Mouse (Mus musculus): ENCODE results near the gene Rprm.
A peak's percentile ranks its signal among the peaks of the same experiment; 100 is the strongest.

Rprm gene

GRCm38 (mm10) chr2:54085430-54086087 lies at the start of gene Rprm:
Rprm (minus strand) TSS chr2:54085552.
- DNase-seq: peak; percentile 90

DNA sequence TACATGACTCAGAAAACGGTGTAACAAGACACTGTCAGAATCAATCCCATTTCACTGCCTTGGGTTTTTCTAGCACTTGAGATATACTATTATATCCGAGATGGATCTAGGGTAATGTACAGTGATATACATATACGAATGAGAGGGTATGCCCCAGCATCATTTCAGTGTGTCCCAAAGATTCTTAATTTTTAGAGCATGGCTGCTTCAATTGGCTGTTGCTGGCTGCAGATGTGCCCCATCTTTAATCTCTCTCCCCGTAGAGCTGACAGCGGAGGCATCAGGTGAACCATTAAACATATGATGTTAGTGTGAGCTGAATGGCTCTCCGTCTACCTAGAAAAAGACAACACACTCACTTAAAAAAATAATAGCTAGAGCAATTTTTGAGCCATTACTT lies 34.0 kb upstream of the Rprm start:
- DNase-seq: no peak

- peak; percentile 55 for DNase-seq
These were observed 33.5 kb upstream of the Rprm start for GRCm38 (mm10) chr2:54118881-54119280.

GRCm38 (mm10) chr2:54111294-54111693 lies 25.9 kb upstream of the Rprm start:
- DNase-seq: no peak

DNA sequence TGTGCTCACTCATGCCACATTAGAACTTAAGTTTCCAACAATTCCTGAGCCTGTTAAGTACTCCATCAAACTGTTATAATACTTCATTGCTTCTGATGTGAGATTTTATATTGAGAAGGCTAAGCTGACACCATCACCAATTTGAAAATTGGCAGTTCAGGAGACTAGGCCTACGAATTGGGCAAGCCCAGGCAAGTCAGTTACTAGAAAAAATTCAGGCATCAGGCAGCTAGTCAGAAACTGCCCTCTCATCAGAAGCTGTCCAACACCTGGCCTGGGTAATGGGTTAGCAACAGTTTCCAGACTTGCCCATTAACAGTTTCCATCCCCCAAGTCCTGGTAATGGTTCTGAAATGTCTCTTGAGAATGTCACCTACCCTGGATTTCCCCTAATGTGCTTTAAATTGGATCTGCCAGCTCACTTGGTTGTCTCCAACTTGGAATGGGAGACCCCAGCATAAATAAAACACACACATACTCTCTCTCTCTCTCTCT lies 20.9 kb upstream of the Rprm start:
- DNase-seq: no peak

DNA sequence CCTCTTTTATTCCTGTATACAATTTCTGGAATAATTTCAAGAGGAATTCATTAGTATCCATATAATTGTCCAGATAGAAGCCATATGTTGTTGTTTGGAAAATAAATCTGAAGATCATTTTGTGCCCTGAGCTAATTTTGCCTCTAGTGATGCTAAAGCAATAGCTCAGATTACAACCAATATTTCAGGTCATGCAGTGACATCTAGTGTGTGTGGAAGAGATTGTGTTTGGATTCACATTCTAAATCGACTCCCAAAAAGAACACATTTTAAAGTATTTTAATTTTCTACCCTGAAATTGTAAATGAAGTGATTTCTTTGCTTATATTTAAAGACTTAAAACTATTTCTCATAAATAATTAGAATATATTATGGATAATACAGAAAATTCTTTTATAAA lies 14.6 kb upstream of the Rprm start:
- no peak for DNase-seq

- no peak for DNase-seq
These were observed 7.3 kb upstream of the Rprm start for GRCm38 (mm10) chr2:54092616-54093015.

GRCm38 (mm10) chr2:54086254-54086653 lies 902 bp upstream of the Rprm start:
- DNase-seq: no peak

DNA sequence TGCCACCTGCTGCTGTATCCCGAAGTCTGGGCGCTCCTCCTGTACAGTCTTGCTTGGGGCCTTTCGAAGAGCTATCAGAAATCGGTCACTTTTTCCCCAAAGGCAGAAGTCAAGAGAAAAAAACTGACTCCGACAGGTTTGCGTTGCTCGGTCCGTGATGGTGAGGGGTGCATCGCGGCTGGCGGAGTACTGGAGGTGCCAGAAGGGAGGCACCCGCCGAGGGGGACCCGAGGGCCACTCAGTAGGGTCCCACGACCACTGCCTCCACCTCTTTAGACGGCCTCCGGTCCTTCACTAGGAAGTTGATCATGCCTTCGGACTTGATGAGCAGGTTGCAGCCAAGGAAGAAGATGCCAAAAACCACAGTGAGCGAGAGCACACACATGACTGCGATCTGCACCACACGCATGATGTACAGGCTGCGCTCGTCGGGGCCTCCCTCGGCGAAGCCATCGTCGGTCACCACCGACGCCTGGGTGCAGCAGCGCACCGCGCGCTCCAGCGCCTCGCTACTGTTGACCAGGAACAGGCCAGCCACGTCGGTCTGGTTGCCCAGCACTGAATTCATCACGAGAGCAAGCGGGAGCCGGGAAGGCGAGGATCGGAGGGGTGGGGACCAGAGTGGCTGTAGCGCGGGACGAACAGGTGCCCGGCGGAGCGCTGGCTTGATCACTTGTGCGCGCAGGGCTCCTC lies 469 bp downstream of the Rprm start:
- no peak for DNase-seq

GRCm38 (mm10) chr2:54083861-54084736 lies 1.3 kb downstream of the Rprm start:
- no peak for DNase-seq

DNA sequence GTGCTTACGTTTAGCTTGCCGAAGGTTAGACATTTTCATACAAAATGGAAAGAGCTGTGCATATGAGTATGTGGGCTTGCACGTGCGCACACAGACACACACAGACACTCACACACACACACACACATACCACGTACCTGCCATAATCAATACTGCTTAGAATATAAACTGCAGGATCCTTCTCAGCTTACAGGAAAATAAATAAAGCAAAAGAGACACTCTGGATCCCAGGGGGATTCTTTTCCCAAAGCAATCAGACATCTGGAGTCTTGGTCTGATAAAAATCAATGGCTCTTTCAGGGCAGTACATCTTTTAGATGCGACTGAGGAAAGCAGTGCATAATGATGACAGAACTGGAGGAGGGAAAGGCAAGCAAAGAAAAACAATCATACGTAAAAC lies 6.4 kb downstream of the Rprm start:
- no peak for DNase-seq

- no peak for DNase-seq
These were observed 13.8 kb downstream of the Rprm start for GRCm38 (mm10) chr2:54071526-54071925.

DNA sequence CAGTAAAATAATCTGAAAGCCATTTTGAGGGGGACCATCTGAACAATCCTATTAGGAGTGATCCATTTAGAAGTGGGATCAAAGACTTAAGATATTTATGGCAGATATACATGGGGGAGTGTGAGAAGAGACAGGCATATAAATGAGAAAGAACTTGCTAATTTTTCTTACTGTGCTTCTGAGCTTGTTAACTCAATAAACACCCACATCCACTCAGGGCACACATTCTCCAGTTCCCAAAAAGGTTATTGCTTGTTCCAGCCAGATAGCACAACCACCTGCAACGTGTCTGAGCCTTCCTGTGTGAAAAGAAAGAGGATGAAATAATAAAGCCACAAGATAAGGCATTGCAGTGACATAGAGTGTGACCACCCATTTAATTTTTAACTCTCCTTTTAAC lies 22.9 kb downstream of the Rprm start:
- no peak for DNase-seq

GRCm38 (mm10) chr2:54061039-54061438 lies 24.3 kb downstream of the Rprm start:
- DNase-seq: no peak
